Mouse (Mus musculus): ENCODE measurements around the gene Limk2. TPM values are rescaled to one million over a fixed set of nuclear protein-coding genes. Genes with fewer than 3 reads are reported as not detected.

Gene Limk2
- polyA plus RNA-seq, 1 experiment from 2014 or later = 60.5 TPM

DNA sequence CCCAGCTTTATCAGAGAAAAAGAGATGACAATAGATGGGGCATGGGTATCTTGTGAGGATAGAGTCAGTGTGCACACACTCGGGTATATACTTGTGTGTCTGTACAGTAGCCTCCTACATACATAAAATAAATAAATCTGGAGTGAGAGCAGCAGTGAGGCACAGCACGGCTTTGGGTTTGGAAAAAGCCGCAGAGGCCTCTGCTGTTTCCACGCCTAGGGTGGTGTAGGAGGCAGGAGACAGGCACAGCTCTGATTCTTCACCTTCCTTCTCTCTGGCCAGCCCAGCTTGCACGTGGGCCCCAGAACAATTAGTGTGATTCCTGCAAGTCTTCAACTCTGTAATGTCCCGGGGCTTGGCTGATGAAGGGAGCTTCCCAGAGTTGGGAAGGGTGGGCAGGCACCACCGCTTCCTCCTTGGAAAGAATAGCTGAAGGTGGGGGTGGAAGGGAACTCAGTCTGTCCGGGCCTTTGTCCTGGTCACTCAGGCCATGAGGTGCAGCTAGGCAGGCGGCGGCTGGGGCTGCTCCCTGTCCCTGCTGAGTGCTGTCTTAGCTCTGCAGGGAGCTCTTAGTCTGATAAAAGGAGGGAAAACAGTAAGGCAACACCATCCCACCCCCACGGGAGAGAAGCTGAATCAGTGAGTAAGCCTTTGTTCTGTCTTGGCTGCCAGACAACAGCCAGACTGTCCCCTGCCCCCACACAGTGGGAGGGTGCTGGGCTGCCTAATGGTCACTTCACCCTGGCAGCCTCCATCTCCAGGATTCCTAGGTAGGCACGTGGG lies 71.6 kb downstream of the Limk2 start:
- H3K4me1 ChIP-seq = peaks cover 45% of the 10 kb centered on the region
- no peaks in the 10 kb centered on the region for H3K9me3 ChIP-seq
- 0 out of 2 replicates have a peak overlapping the region, but pooled peaks have one; percentile 25 for H3K4me3 ChIP-seq
- H3K27me3 ChIP-seq (replicated peaks; ENCODE audit: low read depth, poor library complexity, severe bottlenecking) = peaks cover 9% of the 10 kb centered on the region
- WGBS = 12% methylated on average over 12 of the region's 12 CpGs
- peak overlapping the region; percentile 88 for H3K27ac ChIP-seq (replicated peaks)
- peaks cover 9% of the 10 kb centered on the region; the same call in 1 of the 2 replicates for H3K36me3 ChIP-seq (replicated peaks)
- peak; percentile 60 for DNase-seq (ENCODE audit: low spot score)

DNA sequence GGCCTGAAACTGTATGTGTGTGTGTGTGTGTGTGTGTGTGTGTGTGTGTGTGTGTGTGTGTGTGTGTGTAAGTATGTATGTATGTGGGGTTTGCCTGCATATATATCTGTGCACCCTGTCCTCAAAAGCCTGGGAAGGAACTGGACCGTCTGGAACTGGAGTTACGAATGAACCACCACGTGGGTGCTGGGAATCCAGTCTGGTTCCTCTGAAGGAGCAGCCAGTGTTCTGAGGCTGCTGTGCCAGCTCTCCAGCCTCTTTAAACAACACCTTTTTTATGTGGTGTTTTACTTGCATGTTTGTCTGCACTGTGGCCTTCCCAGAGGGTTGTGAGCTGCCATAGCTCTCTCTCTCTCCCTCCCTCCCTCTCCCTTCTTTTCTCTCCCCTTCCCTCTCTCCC lies 72.4 kb downstream of the Limk2 start:
- WGBS = 69% methylated on average over 3 of the region's 3 CpGs
- DNase-seq (ENCODE audit: low spot score) = no peak
- H3K27ac ChIP-seq (replicated peaks) = peak overlapping the region; percentile 88
- no peaks in the 10 kb centered on the region for H3K9me3 ChIP-seq
- peaks cover 7% of the 10 kb centered on the region; the same call in 1 of the 2 replicates for H3K36me3 ChIP-seq (replicated peaks)
- H3K27me3 ChIP-seq (replicated peaks; ENCODE audit: low read depth, poor library complexity, severe bottlenecking) = peaks cover 10% of the 10 kb centered on the region
- peaks cover 50% of the 10 kb centered on the region for H3K4me1 ChIP-seq
- no peak overlapping the region for H3K4me3 ChIP-seq

DNA sequence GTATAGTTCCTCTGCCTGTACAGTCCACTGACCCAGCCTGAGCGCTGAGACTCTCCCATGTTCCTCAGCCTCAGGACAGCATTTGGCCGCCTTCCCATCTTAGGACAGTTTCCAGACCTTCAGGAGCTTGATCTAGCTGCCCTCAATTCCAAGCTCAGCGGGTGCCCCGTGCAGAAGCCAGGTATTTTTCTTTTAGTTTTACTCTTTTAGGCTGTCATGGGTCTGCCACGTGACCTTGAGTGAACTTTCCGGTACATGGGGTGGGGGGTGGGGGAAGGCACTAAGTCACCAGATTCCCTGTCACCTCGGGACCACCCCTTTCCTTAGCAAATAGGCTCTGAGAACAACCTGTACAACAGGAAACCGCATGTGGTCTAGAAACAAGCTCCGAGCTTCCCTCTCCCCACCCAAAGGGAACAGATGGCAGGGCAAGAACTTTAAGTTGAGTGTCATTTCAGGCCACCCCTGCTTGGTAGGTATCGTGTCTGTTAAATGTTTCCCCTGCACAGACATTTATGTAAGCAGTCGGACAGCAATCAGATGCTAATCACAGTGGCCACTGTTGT lies 73.3 kb downstream of the Limk2 start:
- Histone ChIP-seq H3K4me3 (no peak overlapping the region), H3K4me1 (peaks cover 58% of the 10 kb centered on the region), H3K27ac (replicated peaks) (no peak overlapping the region)

DNA sequence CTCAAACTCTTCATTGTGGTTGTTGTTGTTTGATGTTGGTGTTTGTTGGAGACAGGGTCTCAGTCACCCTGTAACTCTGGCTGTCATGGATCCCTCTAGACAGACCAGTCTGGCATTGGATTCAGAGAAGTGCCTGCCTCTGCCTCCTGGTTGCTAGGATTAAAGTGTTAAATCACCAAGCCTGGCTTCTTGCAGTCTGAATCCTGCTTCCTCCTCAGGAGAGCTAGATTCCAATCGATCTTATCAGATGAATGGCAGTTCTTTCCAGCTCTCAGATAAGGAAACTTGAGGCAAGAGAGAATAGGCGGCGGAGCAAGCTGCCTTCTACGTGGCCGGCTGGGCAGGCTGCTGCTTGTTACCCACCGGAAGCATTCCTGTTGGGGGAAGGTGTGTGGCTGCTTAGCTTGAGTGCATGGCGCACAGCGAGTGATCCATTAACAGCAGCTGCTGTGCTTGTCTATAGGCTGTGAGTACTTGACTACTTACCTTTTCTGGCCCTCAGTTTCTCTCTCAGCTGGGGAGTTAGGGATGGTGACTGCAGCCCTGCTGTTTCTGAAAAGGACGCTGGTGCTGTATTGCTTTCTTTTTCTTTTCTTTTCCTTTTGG lies 74.2 kb downstream of the Limk2 start:
- Histone ChIP-seq H3K27ac (replicated peaks) (no peak overlapping the region), H3K4me1 (peaks cover 63% of the 10 kb centered on the region), H3K27me3 (replicated peaks; ENCODE audit: low read depth, poor library complexity, severe bottlenecking) (peaks cover 26% of the 10 kb centered on the region), H3K9me3 (no peaks in the 10 kb centered on the region), H3K4me3 (no peak overlapping the region), H3K36me3 (replicated peaks) (no peaks in the 10 kb centered on the region; the same call in 1 of the 2 replicates)
- 33% methylated on average over 9 of the region's 9 CpGs for WGBS
- peak; percentile 42 for DNase-seq (ENCODE audit: low spot score)

More for the DNA sequence above, 73.3 kb downstream of the Limk2 start:
- 48% methylated on average over 11 of the region's 11 CpGs for WGBS
- H3K9me3 ChIP-seq = no peaks in the 10 kb centered on the region
- H3K27me3 ChIP-seq (replicated peaks; ENCODE audit: low read depth, poor library complexity, severe bottlenecking) = peaks cover 19% of the 10 kb centered on the region
- H3K36me3 ChIP-seq (replicated peaks) = no peaks in the 10 kb centered on the region; the same call in 1 of the 2 replicates
- no peak for DNase-seq (ENCODE audit: low spot score)

DNA sequence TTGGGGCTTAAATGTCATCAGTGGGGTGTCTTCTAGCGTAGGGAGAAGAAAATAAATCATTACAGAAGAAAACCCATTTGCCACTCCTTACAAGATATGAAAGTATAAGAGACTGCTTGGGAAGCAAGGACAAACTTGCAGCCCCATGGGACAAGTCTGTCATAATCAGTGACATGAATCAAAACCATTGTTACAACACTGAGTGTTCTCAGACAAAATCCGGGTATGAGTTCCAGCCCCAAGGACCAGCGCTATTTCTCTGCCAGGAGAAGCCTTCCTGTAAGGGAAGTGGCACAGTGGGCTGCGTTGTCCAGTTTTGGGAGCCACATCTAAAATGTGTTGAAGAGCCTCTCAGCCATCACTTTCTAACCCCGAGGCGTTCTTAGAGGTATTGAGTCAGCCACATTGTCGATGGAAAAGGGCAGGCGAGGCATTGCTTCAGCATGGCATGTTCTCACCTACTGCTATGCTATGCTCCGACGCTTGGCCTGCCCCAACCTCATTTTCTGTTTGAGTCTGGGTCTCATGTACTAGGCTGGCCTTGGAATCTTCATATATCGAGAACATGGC lies 74.8 kb downstream of the Limk2 start:
- H3K36me3 ChIP-seq (replicated peaks) = no peaks in the 10 kb centered on the region; the same call in 1 of the 2 replicates
- no peak overlapping the region for H3K27ac ChIP-seq (replicated peaks)
- DNase-seq (ENCODE audit: low spot score) = no peak
- peaks cover 26% of the 10 kb centered on the region for H3K27me3 ChIP-seq (replicated peaks; ENCODE audit: low read depth, poor library complexity, severe bottlenecking)
- H3K4me3 ChIP-seq = no peak overlapping the region
- WGBS = 86% methylated on average over 11 of the region's 11 CpGs
- H3K9me3 ChIP-seq = no peaks in the 10 kb centered on the region
- H3K4me1 ChIP-seq = peaks cover 63% of the 10 kb centered on the region

DNA sequence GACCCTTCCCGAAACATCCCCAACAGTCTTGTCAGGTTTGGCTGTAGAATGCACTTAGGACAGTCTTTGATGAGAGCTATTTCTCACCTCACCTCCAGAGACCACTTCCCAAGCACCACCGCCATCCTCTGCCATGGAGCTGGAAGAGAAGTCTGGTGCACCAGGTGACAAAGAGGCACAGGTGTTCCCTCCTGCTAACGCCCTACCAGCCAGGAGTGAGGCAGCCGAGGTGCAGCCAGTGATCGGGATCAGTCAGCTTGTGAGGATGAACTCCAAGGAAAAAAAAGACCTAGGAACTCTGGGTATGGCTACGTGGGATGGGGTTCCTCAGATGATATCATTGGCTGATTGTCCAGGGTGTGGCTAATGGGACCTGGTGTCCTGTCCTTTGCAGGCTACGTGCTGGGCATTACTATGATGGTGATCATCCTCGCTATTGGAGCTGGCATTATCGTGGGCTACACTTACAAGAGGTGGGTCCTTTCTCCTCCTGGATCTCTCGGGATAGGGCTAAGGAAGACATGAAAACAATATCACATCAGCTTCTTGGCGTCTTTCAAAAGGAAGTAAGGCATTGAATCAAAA lies 75.8 kb downstream of the Limk2 start:
- no peak for DNase-seq (ENCODE audit: low spot score)
- peaks cover 26% of the 10 kb centered on the region for H3K27me3 ChIP-seq (replicated peaks; ENCODE audit: low read depth, poor library complexity, severe bottlenecking)
- no peaks in the 10 kb centered on the region; the same call in 1 of the 2 replicates for H3K36me3 ChIP-seq (replicated peaks)
- WGBS = 85% methylated on average over 11 of the region's 11 CpGs
- H3K4me3 ChIP-seq = 0 out of 2 replicates have a peak overlapping the region, but pooled peaks have one; percentile 64
- no peak overlapping the region for H3K27ac ChIP-seq (replicated peaks)
- no peaks in the 10 kb centered on the region for H3K9me3 ChIP-seq
- H3K4me1 ChIP-seq = peaks cover 63% of the 10 kb centered on the region

DNA sequence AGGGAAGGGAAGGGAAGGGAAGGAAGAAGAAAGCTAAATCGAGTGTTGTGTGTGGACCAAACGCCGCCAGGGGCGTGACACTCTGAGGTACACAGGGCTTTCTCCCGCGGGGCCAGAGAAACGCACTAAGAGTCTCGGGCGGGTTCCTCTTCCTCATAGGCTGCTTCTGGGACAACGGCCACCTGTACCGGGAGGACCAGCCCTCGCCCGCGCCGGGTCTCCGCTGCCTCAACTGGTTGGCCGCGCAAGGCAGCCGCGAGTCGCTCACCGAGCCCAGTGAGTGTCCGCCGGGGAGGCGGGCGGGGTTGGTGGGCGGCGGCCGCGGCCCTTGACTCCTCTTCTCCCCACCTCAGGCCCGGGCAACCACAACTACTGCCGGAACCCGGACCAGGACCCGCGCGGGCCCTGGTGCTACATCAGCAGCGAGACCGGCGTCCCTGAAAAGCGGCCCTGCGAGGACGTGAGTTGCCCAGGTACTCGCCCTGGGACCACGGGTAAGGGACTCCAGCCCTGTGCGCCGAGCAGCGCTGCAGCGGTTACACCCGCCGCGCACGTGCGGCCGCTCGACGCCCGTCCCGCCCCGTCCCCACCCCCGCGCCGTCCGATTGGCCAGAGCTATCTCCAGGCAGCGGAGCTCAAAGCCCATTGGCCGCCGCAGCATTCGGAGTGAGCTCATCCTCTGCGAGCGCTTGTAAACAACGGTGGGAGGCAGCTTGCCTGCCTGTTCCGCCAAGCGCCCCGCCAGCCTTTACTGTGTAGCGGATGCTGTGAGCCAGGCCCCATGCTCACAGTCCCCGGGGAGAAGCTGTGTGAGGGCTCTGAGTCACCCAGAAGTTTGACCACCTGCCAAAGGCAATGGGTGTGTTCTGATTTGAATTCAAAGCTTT lies 77.0 kb downstream of the Limk2 start:
- peak overlapping the region; percentile 81 for H3K27ac ChIP-seq (replicated peaks)
- peaks cover 53% of the 10 kb centered on the region for H3K4me1 ChIP-seq
- no peaks in the 10 kb centered on the region; the same call in 1 of the 2 replicates for H3K36me3 ChIP-seq (replicated peaks)
- DNase-seq (ENCODE audit: low spot score) = peak; percentile 96
- H3K4me3 ChIP-seq = peak overlapping the region; percentile 64
- under 1% methylated on average over 75 of the region's 75 CpGs for WGBS
- no peaks in the 10 kb centered on the region for H3K9me3 ChIP-seq
- peaks cover 26% of the 10 kb centered on the region for H3K27me3 ChIP-seq (replicated peaks; ENCODE audit: low read depth, poor library complexity, severe bottlenecking)

DNA sequence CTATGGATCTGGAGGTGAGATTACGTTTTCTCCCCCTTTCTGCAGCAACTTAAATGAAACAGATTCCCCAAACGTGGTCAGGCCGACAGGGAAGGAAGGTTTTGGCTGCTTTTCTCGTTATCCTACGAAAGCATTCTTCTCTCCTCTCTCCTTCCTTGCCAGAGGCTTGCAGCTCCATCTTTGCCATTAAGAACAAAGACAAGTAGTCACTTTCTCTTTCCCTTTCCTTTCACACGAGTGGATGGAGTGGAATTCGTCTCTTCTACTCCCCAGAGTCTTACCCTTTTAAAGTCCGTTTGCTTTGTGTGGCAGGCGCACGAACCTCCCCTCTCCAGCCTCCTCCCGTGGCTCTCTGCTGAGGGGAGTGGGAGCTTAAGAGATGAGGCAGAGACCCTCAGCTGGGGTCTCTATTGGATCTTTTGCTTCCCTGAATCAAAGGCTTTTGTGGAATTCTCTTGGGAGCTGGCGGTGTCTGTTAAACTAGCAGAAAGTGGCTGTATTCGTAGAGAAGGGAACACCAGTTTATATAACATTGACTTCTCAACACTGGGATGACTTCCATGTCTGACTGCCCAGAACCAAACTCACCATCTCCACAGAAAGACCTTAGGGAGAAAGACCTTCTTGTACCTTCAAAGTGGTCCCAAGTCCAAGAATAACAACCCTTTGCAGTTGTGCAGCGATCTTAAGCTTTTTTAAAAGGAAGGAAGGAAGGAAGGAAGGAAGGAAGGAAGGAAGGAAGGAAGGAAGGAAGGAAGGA lies 77.8 kb downstream of the Limk2 start:
- H3K27me3 ChIP-seq (replicated peaks; ENCODE audit: low read depth, poor library complexity, severe bottlenecking) = peaks cover 26% of the 10 kb centered on the region
- DNase-seq (ENCODE audit: low spot score) = no peak
- H3K4me1 ChIP-seq = peaks cover 46% of the 10 kb centered on the region
- H3K27ac ChIP-seq (replicated peaks) = peak overlapping the region; percentile 81
- H3K4me3 ChIP-seq = peak overlapping the region; percentile 64
- H3K36me3 ChIP-seq (replicated peaks) = no peaks in the 10 kb centered on the region; the same call in 1 of the 2 replicates
- no peaks in the 10 kb centered on the region for H3K9me3 ChIP-seq
- WGBS = 3% methylated on average over 14 of the region's 14 CpGs

DNA sequence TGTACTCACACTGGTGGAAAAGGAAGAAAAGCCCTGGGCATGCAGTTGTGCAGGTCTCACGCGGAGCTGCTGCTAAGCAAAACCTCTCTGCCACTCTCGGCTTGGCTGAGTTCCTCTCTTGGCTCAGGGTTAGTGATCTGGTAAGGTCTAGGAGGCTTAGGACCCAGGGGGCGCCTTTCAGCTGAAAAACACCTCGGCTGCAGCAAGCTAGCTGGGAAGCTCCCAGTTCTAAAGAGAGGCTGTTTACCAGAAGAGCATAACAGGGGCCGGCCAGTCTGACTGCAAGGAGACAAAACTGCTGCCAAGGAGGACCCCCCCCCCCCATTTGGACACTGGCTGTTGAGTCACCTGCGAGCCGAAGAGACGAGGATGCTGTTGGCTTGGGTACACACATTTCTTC lies 78.4 kb downstream of the Limk2 start:
- Histone ChIP-seq H3K9me3 (no peaks in the 10 kb centered on the region), H3K27me3 (replicated peaks; ENCODE audit: low read depth, poor library complexity, severe bottlenecking) (peaks cover 26% of the 10 kb centered on the region), H3K4me1 (peaks cover 40% of the 10 kb centered on the region), H3K36me3 (replicated peaks) (no peaks in the 10 kb centered on the region; the same call in 1 of the 2 replicates), H3K4me3 (peak overlapping the region; percentile 64), H3K27ac (replicated peaks) (peak overlapping the region; percentile 81)
- DNase-seq (ENCODE audit: low spot score) = peak; percentile 76
- 1% methylated on average over 9 of the region's 9 CpGs for whole genome bisulfite sequencing

DNA sequence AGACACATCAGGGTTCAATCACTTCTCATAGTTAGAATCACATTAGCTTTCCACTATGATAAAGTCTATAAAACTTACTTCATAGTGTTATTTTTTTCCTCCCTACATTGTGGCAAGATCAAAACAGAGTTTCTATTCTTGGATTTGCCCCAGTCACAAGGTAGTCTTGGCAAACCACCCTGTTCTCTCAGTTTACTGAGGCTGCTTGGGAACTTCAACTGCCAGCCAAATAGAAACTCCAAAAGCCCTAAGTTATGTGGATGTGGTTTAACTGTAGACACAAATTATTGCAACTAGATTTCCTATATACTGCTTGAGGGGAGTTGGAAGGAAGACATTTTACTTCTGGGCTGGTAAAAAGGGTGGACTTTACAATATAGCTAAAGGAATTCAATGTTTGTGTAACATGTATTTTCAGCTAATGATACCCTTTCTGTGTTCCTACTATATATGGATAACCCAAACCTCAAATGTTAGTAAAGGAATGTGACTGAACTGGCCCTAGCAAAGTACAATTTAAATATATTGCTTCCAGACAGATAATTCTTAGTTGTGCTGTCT lies 79.0 kb downstream of the Limk2 start, which contains the start of gene Pik3ip1:
Pik3ip1 (plus strand) TSS at position 511 of the 561 bp plus-strand sequence.
- H3K27ac ChIP-seq (replicated peaks) = peak within 1 kb of the TSS; percentile 81
- no peak for DNase-seq (ENCODE audit: low spot score)

More for the DNA sequence above, 79.0 kb downstream of the Limk2 start, which contains the start of gene Pik3ip1:
- peaks cover 26% of the 10 kb centered on the region for H3K27me3 ChIP-seq (replicated peaks; ENCODE audit: low read depth, poor library complexity, severe bottlenecking)
- H3K36me3 ChIP-seq (replicated peaks) = no peaks in the 10 kb centered on the region; the same call in 1 of the 2 replicates
- peak within 1 kb of the TSS; percentile 64 for H3K4me3 ChIP-seq
- no peaks in the 10 kb centered on the region for H3K9me3 ChIP-seq
- H3K4me1 ChIP-seq = peaks cover 34% of the 10 kb centered on the region

Data from embryonic facial prominence, embryonic 10.5 days (tissue).